Mouse (Mus musculus): ENCODE data around the gene Spdya. TPM values are rescaled to one million over a fixed set of nuclear protein-coding genes. Genes with fewer than 3 reads are reported as not detected.
"Not testable (repeated sequence)": the region's sequence is repeated elsewhere in the genome, so short reads cannot be mapped to it uniquely, and the experiment has no call there.

Gene Spdya
- polyA plus RNA-seq, 1 experiment: not detected

- H3K4me1 ChIP-seq (ENCODE audit: control insufficient read depth, insufficient read depth, insufficient read length, low read length): peaks cover 9% of the 10 kb centered on the region; the same call in 1 of the 2 replicates
- H3K4me3 ChIP-seq (ENCODE audit: insufficient read depth, low read depth, low read length): peak overlapping the region; percentile 80
- peak overlapping the region; percentile 81 for H3K27ac ChIP-seq (replicated peaks; ENCODE audit: low read depth, low read length)
Measured at GRCm38 (mm10) chr17:71598659-71599554, 47.0 kb downstream of the Spdya start.

GRCm38 (mm10) chr17:71615638-71616318, 63.9 kb downstream of the Spdya start, which contains the start of gene Wdr43:
Wdr43 (plus strand) TSS chr17:71615895.
- H3K4me1 ChIP-seq (ENCODE audit: control insufficient read depth, insufficient read depth, insufficient read length, low read length): peaks cover 4% of the 10 kb centered on the region
- H3K27ac ChIP-seq (replicated peaks; ENCODE audit: low read depth, low read length): peak within 1 kb of the TSS; percentile 44; the same call in 1 of the 2 replicates
- H3K4me3 ChIP-seq (ENCODE audit: insufficient read depth, low read depth, low read length): peak within 1 kb of the TSS; percentile 80

GRCm38 (mm10) chr17:71616319-71617032, 64.6 kb downstream of the Spdya start:
- Histone ChIP-seq H3K27ac (replicated peaks; ENCODE audit: low read depth, low read length) (peak overlapping the region; percentile 44; the same call in 1 of the 2 replicates), H3K4me3 (ENCODE audit: insufficient read depth, low read depth, low read length) (peak overlapping the region; percentile 80), H3K4me1 (ENCODE audit: control insufficient read depth, insufficient read depth, insufficient read length, low read length) (peaks cover 4% of the 10 kb centered on the region)

- Histone ChIP-seq H3K27ac (replicated peaks; ENCODE audit: low read depth, low read length) (no peak overlapping the region), H3K4me1 (ENCODE audit: control insufficient read depth, insufficient read depth, insufficient read length, low read length) (peaks cover 4% of the 10 kb centered on the region), H3K4me3 (ENCODE audit: insufficient read depth, low read depth, low read length) (peak overlapping the region; percentile 80)
Measured at GRCm38 (mm10) chr17:71617033-71617362, 65.1 kb downstream of the Spdya start.

GRCm38 (mm10) chr17:71617974-71618373, 66.1 kb downstream of the Spdya start:
- Histone ChIP-seq H3K27ac (replicated peaks; ENCODE audit: low read depth, low read length) (no peak overlapping the region), H3K4me3 (ENCODE audit: insufficient read depth, low read depth, low read length) (0 out of 2 replicates have a peak overlapping the region, but pooled peaks have one; percentile 21)

GRCm38 (mm10) chr17:71631806-71632205, 79.9 kb downstream of the Spdya start:
- Histone ChIP-seq H3K27ac (replicated peaks; ENCODE audit: low read depth, low read length) (no peak overlapping the region), H3K4me3 (ENCODE audit: insufficient read depth, low read depth, low read length) (no peak overlapping the region), H3K4me1 (ENCODE audit: control insufficient read depth, insufficient read depth, insufficient read length, low read length) (no peaks in the 10 kb centered on the region)

More at GRCm38 (mm10) chr17:71617974-71618373, 66.1 kb downstream of the Spdya start:
- H3K4me1 ChIP-seq (ENCODE audit: control insufficient read depth, insufficient read depth, insufficient read length, low read length): peaks cover 4% of the 10 kb centered on the region

GRCm38 (mm10) chr17:71633350-71633749, 81.5 kb downstream of the Spdya start:
- H3K4me1 ChIP-seq (ENCODE audit: control insufficient read depth, insufficient read depth, insufficient read length, low read length): no peaks in the 10 kb centered on the region
- H3K27ac ChIP-seq (replicated peaks; ENCODE audit: low read depth, low read length): no peak overlapping the region
- H3K4me3 ChIP-seq (ENCODE audit: insufficient read depth, low read depth, low read length): no peak overlapping the region

GRCm38 (mm10) chr17:71636786-71637185, 84.9 kb downstream of the Spdya start:
- H3K4me3 ChIP-seq (ENCODE audit: insufficient read depth, low read depth, low read length): no peak overlapping the region
- H3K27ac ChIP-seq (replicated peaks; ENCODE audit: low read depth, low read length): no peak overlapping the region
- no peaks in the 10 kb centered on the region for H3K4me1 ChIP-seq (ENCODE audit: control insufficient read depth, insufficient read depth, insufficient read length, low read length)

GRCm38 (mm10) chr17:71637750-71638265, 85.9 kb downstream of the Spdya start:
- Histone ChIP-seq H3K4me1 (ENCODE audit: control insufficient read depth, insufficient read depth, insufficient read length, low read length) (no peaks in the 10 kb centered on the region), H3K27ac (replicated peaks; ENCODE audit: low read depth, low read length) (no peak overlapping the region), H3K4me3 (ENCODE audit: insufficient read depth, low read depth, low read length) (no peak overlapping the region)

- H3K4me1 ChIP-seq (ENCODE audit: control insufficient read depth, insufficient read depth, insufficient read length, low read length); H3K4me3 ChIP-seq (ENCODE audit: insufficient read depth, low read depth, low read length); H3K27ac ChIP-seq (replicated peaks; ENCODE audit: low read depth, low read length): not testable (repeated sequence)
Measured at GRCm38 (mm10) chr17:71639056-71639455, 87.2 kb downstream of the Spdya start.

Other genes with a start within 250 kb of the Spdya start
- gene Emilin2, start 240.1 kb upstream of the Spdya start, polyA plus RNA-seq (2012; ENCODE audit: insufficient read depth, insufficient read length, missing spikeins): 6.3 and 10.4 TPM in 2 replicates
- gene Gm4707, start 92.1 kb upstream of the Spdya start, polyA plus RNA-seq (2012; ENCODE audit: insufficient read depth, insufficient read length, missing spikeins): 3.1 and 3.3 TPM in 2 replicates
- 7.2 and 11.8 TPM in 2 replicates for gene Smchd1, start 76.7 kb upstream of the Spdya start, polyA plus RNA-seq (2012; ENCODE audit: insufficient read depth, insufficient read length, missing spikeins)
- gene Ndc80, start 25.2 kb upstream of the Spdya start, polyA plus RNA-seq (2012; ENCODE audit: insufficient read depth, insufficient read length, missing spikeins): not detected in 2 replicates
- gene Wdr43, start 63.8 kb downstream of the Spdya start, polyA plus RNA-seq (2012; ENCODE audit: insufficient read depth, insufficient read length, missing spikeins): 11.9 and 16.5 TPM in 2 replicates
- gene Togaram2, start 121.2 kb downstream of the Spdya start, polyA plus RNA-seq (2012; ENCODE audit: insufficient read depth, insufficient read length, missing spikeins): not detected in 2 replicates
- gene Pcare, start 200.8 kb downstream of the Spdya start, polyA plus RNA-seq (2012; ENCODE audit: insufficient read depth, insufficient read length, missing spikeins): not detected in 2 replicates
- gene Clip4, start 216.4 kb downstream of the Spdya start, polyA plus RNA-seq (2012; ENCODE audit: insufficient read depth, insufficient read length, missing spikeins): 4.0 and 4.5 TPM in 2 replicates

Data from brown adipose tissue, adult 24 weeks (tissue).